Mouse (Mus musculus) small intestine, adult 2 months (tissue): ENCODE measurements around the gene Fsip1.

Experiments used
- CTCF ChIP-seq: fragments of 200-500 bp; IDR thresholded peaks from 2 replicates; pipeline ENCODE4 v1.5.1; 2012; ENCODE audit warnings: low read depth, mild to moderate bottlenecking, control low read depth, inconsistent platforms, low read length, moderate library complexity, mixed read lengths; ENCODE audit not compliant: insufficient replicate concordance, insufficient read length; ENCODE audit errors: extremely low read depth
- POLR2A ChIP-seq: fragments of 200-500 bp; IDR thresholded peaks from 2 replicates; pipeline ENCODE4 v1.6.1; 2012; ENCODE audit warnings: low read depth, mild to moderate bottlenecking, control low read depth, inconsistent platforms, low read length, moderate library complexity

- TF ChIP-seq POLR2A (no peak), CTCF (no peak)
Measured at GRCm38 (mm10) chr2:118119684-118120083, 137.1 kb downstream of the Fsip1 start.
